Mouse (Mus musculus): Measurements from ENCODE around the gene Gm10065.
"Not testable (repeated sequence)": the region's sequence is repeated elsewhere in the genome, so short reads cannot be mapped to it uniquely, and the experiment has no call there.

DNA sequence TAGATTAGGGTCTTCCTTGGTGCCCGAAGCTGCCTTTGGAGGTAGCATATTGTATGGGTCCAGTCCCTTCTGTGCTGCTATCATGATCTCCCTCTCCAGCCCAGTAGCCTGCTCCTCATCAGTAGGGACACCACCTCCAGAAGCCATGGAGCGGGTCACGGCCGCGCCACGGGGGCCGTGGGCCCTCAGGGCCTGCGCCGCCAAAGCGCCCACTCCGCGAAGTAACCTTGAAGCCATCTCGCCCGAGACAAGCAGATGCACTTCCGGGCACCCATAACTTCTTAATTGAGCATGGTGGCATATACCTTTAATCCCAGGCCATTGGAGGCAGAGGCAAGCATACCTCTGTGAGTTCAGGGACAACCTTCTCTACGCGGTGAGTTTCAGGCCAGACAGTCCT, 21.9 kb upstream of the Gm10065 start, which contains the start of gene Gm11273:
- not testable (repeated sequence) for TF ChIP-seq POLR2A (IDR thresholded peaks at IDR 0.05; ENCODE audit: insufficient read length, low read depth); USF1 (IDR thresholded peaks at IDR 0.05; ENCODE audit: low read depth); E2F4 (IDR thresholded peaks at IDR 0.05; ENCODE audit: insufficient read depth); POLR2AphosphoS2 (IDR thresholded peaks at IDR 0.05; ENCODE audit: insufficient read length, low read depth); MAX (IDR thresholded peaks at IDR 0.05; ENCODE audit: low read depth); MYOD1 (IDR thresholded peaks at IDR 0.05; ENCODE audit: control insufficient read depth in 1 of 3, insufficient read length in 2 of 3, low read depth in 2 of 3); TCF12 (IDR thresholded peaks at IDR 0.05; ENCODE audit: insufficient read depth, poor library complexity, severe bottlenecking); REST (IDR thresholded peaks at IDR 0.05; ENCODE audit: insufficient read depth, insufficient read length)
